Mouse (Mus musculus): ENCODE measurements at regions not wholly inside any gene's neighbourhood (a gene's known extent, or its start where the extent isn't known, plus 50 kb on each side); places are given as distances from the start of the nearest gene placed in this dataset.

- H3K4me3 ChIP-seq, result no peak overlapping the region
- TF ChIP-seq CTCF (conservative IDR thresholded peaks at IDR 0.05), result no peak
- H3K27ac ChIP-seq, result no peak overlapping the region
- DNase-seq (ENCODE audit: low spot score in 2 of 2), result no peak
These were observed 207.2 kb downstream of the Tbx15 start for GRCm38 (mm10) chr3:99447361-99447760.

DNA sequence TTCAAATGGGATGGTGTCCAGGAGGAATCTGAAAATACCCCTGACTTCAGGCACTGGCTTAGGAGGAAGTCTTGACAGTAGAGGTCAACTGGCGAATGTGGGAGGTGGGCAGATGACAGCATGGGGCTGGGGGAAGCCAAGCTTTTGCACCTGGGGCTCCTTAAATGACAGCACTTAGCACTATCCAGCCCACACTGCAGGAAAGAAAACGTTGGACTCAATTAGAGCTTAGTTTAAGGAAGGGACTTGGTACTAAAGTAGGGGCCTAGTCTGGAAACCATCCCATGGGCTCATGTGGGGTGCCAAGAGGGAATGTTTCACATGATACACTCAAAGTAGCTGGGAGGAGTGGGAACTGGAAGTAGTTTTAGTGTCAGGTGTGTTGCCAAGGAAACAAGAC, 207.6 kb downstream of the Tbx15 start:
- Histone ChIP-seq H3K4me3 (no peak overlapping the region), H3K27ac (no peak overlapping the region)
- no peak for DNase-seq (ENCODE audit: low spot score in 2 of 2)
- no peak for TF ChIP-seq CTCF (conservative IDR thresholded peaks at IDR 0.05)

- no peak for DNase-seq (ENCODE audit: low spot score in 2 of 2)
These were observed 219.1 kb downstream of the Tbx15 start for GRCm38 (mm10) chr3:99459036-99459863.

DNA sequence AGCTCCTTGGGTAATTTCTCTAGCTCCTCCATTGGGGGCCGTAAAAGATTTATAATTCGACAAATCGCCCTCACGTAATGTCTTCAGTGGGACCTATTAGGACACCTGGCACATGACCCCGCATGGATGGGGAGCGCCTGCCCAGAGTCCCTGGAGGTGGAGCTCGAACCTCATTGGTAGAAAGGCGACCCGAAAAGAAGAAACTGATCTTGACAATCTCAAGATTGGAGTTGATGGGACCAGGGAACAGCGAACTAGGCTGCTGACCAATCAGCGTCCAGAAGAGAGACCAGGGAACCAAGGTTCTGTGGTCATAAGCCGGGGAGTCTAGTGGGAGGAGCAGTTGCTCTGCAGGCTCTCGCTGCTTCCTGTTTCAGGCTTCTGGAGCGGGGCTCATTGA, 259.8 kb downstream of the Tbx15 start:
- H3K4me3 ChIP-seq, result no peak overlapping the region
- no peak for TF ChIP-seq CTCF (conservative IDR thresholded peaks at IDR 0.05)
- no peak for DNase-seq (ENCODE audit: low spot score in 2 of 2)
- no peak overlapping the region for H3K27ac ChIP-seq

More at GRCm38 (mm10) chr3:99459036-99459863, 219.1 kb downstream of the Tbx15 start:
- no peak overlapping the region for H3K27ac ChIP-seq
- H3K4me3 ChIP-seq, result no peak overlapping the region
- no peak for TF ChIP-seq CTCF (conservative IDR thresholded peaks at IDR 0.05)

GRCm38 (mm10) chr3:99504772-99505171, 264.6 kb downstream of the Tbx15 start:
- no peak overlapping the region for H3K4me3 ChIP-seq
- TF ChIP-seq CTCF (conservative IDR thresholded peaks at IDR 0.05), result no peak

DNA sequence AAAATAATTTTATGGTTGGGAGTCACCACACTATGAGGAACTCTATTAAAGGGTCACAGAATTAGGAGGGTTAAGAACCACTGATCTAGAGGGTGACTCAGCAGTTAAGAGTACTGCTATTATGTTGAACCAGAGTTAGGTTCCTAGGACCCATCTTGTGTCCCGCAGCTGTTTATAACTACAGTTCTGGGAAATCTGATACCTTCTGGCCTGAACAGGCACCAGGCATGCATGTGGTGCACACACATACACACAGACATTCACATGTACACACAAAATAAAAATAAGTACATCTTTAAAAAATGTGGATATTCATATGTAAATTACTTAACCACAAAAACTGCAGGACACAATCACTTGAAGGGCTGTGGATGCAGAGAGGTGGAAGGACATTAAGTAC, 272.1 kb downstream of the Tbx15 start:
- H3K27ac ChIP-seq, result no peak overlapping the region
- TF ChIP-seq CTCF (conservative IDR thresholded peaks at IDR 0.05), result no peak
- no peak overlapping the region for H3K4me3 ChIP-seq
- no peak for DNase-seq (ENCODE audit: low spot score in 2 of 2)

More at GRCm38 (mm10) chr3:99504772-99505171, 264.6 kb downstream of the Tbx15 start:
- no peak for DNase-seq (ENCODE audit: low spot score in 2 of 2)
- no peak overlapping the region for H3K27ac ChIP-seq

GRCm38 (mm10) chr3:99512933-99513332, 272.8 kb downstream of the Tbx15 start:
- DNase-seq (ENCODE audit: low spot score in 2 of 2), result no peak
- TF ChIP-seq CTCF (conservative IDR thresholded peaks at IDR 0.05), result no peak
- Histone ChIP-seq H3K27ac (no peak overlapping the region), H3K4me3 (no peak overlapping the region)

GRCm38 (mm10) chr3:99515751-99516150, 275.6 kb downstream of the Tbx15 start:
- no peak overlapping the region for H3K27ac ChIP-seq
- peak; percentile 13 to 19 for DNase-seq (ENCODE audit: low spot score in 2 of 2)
- no peak for TF ChIP-seq CTCF (conservative IDR thresholded peaks at IDR 0.05)
- no peak overlapping the region for H3K4me3 ChIP-seq

DNA sequence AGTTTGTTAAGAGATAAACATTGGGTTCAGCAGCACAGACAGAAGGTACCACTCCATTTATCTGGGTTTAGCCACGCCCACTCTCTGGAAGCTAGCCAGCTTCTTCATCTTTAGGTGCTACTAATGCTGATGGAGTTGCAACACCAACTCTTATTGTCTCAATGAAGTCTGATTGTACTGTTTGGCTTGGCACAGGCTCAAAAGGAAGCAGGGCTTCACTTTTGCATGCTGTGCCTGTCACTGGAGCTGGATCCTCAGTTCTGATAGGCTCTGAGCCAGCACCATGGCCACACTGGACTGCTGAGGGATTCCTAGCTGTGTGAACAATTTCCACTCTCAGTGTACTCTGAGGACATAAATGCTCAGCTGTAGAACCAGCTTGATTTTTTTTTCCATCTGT, 320.7 kb downstream of the Tbx15 start:
- no peak overlapping the region for H3K4me3 ChIP-seq
- peak in 1 of 2 experiments; percentile 9 for DNase-seq (ENCODE audit: low spot score in 2 of 2)

GRCm38 (mm10) chr3:99573335-99573976, 311.8 kb upstream of the Spag17 start:
- no peak for TF ChIP-seq CTCF (conservative IDR thresholded peaks at IDR 0.05)
- DNase-seq (ENCODE audit: low spot score in 2 of 2), result no peak
- no peak overlapping the region for H3K4me3 ChIP-seq
- H3K27ac ChIP-seq, result no peak overlapping the region

More for the DNA sequence above, 320.7 kb downstream of the Tbx15 start:
- H3K27ac ChIP-seq, result no peak overlapping the region
- no peak for TF ChIP-seq CTCF (conservative IDR thresholded peaks at IDR 0.05)

DNA sequence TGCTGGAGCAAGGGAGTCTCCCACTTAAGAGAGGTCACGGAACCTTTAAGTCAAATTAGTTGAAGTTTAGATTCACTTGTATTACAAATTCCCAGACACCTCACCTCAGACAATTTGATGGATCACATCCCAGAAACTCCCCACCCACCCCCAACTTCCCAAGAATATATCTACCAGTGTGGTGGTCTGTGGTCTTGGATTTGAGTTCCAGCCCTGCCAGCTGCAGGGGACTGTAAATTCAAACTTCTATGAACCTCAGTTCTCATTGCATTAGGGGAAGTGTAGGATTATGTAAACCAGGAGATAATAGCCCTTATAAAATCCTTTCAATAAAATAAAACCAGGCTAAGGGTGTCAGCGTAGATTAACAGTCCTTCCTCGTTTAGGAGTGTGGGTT, 311.2 kb upstream of the Spag17 start:
- no peak for DNase-seq (ENCODE audit: low spot score in 2 of 2)
- H3K4me3 ChIP-seq, result no peak overlapping the region
- no peak for TF ChIP-seq CTCF (conservative IDR thresholded peaks at IDR 0.05)
- no peak overlapping the region for H3K27ac ChIP-seq

DNA sequence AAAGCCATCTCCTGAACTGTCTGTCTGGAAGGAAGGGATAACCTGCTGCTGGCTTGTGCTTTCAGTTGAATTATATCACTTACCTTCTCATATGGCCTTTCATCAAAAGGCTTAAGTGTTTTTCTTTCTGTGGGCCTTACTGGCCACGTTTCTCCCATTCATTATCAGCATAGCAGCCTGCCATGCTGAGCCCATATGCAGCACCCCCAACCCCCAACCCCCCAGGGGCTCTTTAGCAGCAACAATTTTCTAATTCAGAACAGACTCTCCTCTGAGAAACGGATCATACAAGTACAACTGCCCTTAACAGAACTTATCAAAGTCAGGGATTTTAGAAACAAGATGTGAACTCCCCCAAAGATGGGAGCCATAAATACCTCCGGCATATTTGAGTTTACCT, 282.5 kb upstream of the Spag17 start:
- H3K27ac ChIP-seq, result no peak overlapping the region
- no peak for DNase-seq (ENCODE audit: low spot score in 2 of 2)
- no peak for TF ChIP-seq CTCF (conservative IDR thresholded peaks at IDR 0.05)

DNA sequence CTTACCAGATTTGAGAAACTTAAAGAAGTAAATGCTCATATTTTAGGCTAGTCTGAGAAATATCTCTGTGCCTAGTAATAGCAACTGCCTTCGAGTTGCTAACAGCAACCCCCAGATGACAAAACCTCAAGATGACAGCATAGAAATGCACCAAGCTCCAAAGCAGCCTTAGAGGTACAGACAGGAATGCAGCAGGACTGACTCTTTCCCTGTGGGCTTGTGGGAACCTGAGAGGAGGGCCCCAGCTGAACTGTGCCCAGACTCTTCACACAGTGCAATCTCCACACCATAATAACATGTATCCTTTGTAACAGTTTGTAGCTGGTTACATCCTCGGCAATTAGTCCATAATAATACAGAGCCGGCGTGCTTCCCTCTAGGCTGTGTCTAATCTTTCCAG, 252.9 kb upstream of the Spag17 start:
- no peak for TF ChIP-seq CTCF (conservative IDR thresholded peaks at IDR 0.05)
- DNase-seq (ENCODE audit: low spot score in 2 of 2), result no peak
- Histone ChIP-seq H3K4me3 (no peak overlapping the region), H3K27ac (no peak overlapping the region)

More for the DNA sequence above, 282.5 kb upstream of the Spag17 start:
- no peak overlapping the region for H3K4me3 ChIP-seq
